Mouse (Mus musculus) ovary, adult 2 months (tissue): ENCODE results near the gene Gm17728. TPM values are rescaled to one million over a fixed set of nuclear protein-coding genes. Genes with fewer than 3 reads are reported as not detected.

Experiments used
- polyA plus RNA-seq: library from polyadenylated mRNA; depleted of rRNA; stranded (reverse); fragments of >200 nt; gene quantifications from 2 replicates; pipeline ENCODE4 v1.2.3, GENCODE M21; 2012; rRNA removed

Gm17728 gene
- polyA plus RNA-seq = not detected in 2 replicates

DNA sequence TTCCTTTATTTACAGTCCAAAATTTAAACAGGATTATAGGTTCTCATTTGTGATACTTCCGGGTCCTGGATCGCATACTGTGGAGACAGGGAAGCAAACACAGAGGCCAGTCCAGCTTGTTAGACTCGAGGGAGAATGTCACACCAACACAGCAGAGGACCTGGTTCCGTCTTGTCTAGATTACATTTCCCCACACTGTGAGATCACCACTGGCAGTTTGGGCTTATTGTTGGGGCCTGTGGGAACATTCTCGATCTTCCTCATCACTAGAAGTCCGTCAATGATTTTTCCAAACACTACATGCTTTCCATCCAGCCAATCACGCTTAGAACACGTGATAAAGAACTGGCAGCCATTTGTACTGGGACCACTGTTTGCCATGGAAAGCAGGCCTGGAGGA lies at the start of gene Gm17728:
Gm17728 (plus strand) TSS at position 301 of the 400 bp plus-strand sequence.

Other genes starting within 250 kb of the Gm17728 start
- not detected in 2 replicates for gene Pabpc6, start 247.7 kb downstream of the Gm17728 start, polyA plus RNA-seq